Mouse (Mus musculus): ENCODE measurements at regions not wholly inside any gene's neighbourhood (a gene's known extent, or its start where the extent isn't known, plus 50 kb on each side); places are given as distances from the start of the nearest gene placed in this dataset.

DNA sequence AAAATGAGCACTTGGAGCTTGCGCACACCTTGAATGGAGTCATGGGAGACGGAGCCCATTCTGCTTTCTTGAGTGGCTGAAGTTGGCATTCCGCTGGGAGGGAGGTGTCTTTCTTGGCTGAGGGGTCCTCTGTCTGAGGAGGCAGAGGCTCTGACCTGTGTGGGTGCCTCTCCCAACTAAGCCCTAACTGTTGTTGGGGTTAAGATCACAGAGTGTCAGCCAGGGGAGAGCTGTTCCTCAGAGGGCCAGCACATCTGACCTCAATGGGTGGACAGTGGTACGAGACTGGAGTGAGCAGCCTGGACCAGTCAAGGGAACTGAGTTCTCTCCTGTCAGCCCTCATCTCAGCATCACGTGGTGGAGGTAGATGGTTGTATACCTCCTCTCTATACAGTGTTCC lies 134.7 kb upstream of the Hdac4 start:
- TF ChIP-seq EP300 (optimal IDR thresholded peaks at IDR 0.05), result no peak
- no peak for TF ChIP-seq CTCF (IDR thresholded peaks at IDR 0.05; ENCODE audit: low read depth)
